Mouse (Mus musculus): ENCODE results near the gene Suclg2.

GRCm38 (mm10) chr6:95613228-95613627, 105.4 kb downstream of the Suclg2 start:
- no peak for TF ChIP-seq CHD2 (IDR thresholded peaks at IDR 0.05; ENCODE audit: low read depth, low read length)
- no peak for TF ChIP-seq HCFC1 (IDR thresholded peaks at IDR 0.05; ENCODE audit: borderline replicate concordance, insufficient read depth, low read length)

All from ES-E14 (cell line).